Mouse (Mus musculus) olfactory bulb, adult 2 months (tissue): Measurements from ENCODE around the gene Wnk1.

Experiments
- CTCF ChIP-seq: fragments of 200-500 bp; IDR thresholded peaks from 2 replicates; pipeline ENCODE4 v1.5.1; 2012; ENCODE audit warnings: low read depth, mild to moderate bottlenecking, low read length, moderate library complexity; ENCODE audit not compliant: insufficient read depth
- POLR2A ChIP-seq: fragments of 200-500 bp; IDR thresholded peaks from 2 replicates; pipeline ENCODE4 v1.6.1; 2012; ENCODE audit warnings: mild to moderate bottlenecking, low read depth, low read length, moderate library complexity; ENCODE audit not compliant: insufficient read depth

DNA sequence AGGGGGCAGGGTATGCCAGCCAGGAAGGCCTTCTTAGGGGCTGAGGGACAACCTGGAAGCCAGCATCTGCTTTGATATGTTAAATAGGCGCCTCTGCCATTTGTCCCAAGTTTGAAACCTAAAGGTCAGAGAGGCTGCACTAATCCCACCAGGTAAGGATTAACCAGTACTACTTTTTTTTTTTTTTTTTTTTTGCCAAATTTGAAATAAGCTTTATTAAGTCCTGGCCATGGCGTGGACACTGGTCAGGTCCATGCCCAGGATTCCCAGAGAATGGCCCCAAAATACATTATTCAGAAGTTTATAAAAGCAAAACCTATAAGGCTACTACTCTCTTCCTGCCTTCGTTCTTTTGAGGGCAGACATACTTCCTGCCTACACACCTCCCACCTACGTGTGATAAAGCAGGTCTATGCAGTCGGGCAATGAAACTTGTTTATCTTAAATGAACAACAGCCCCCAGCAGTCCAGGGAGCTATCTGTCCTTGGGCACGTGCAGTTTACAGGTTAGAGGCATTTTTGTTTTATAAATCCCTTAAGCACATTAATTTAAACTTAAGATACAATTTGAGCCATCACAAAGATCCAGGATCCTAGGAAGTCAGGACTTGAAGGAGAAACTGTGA lies 27.2 kb upstream of the Wnk1 start:
- TF ChIP-seq CTCF, result no peak
- no peak for TF ChIP-seq POLR2A
